Mouse (Mus musculus) heart, embryonic 16.5 days (tissue): ENCODE results near the gene Gm14226. TPM values are rescaled to one million over a fixed set of nuclear protein-coding genes. Genes with fewer than 3 reads are reported as not detected.
"Not testable (repeated sequence)": the region's sequence is repeated elsewhere in the genome, so short reads cannot be mapped to it uniquely, and the experiment has no call there.

Experiments
- ATAC-seq: fragments of 200-750 bp; cut with Nextera tagmentation; replicated peaks from 2 replicates; pipeline ENCODE4 v1.8.0; 2017; ENCODE audit warnings: moderate number of reproducible peaks; ENCODE audit not compliant: insufficient read depth, low FRiP score; ENCODE audit errors: extremely low read depth
- H3K27ac ChIP-seq: fragments of 300-500 bp; sonication (generic); 2 replicates; pipeline ENCODE4 v1.5.1; 2014; ENCODE audit warnings: mild to moderate bottlenecking, low read length, control low read depth, moderate library complexity
- H3K27me3 ChIP-seq: fragments of 300-500 bp; sonication (generic); 2 replicates; pipeline ENCODE4 v1.6.1; 2014; ENCODE audit warnings: low read length, mixed read lengths; ENCODE audit not compliant: control insufficient read depth, insufficient read depth
- H3K36me3 ChIP-seq: fragments of 300-500 bp; sonication (generic); 2 replicates; pipeline ENCODE4 v1.6.1; 2014; ENCODE audit not compliant: control insufficient read depth, insufficient read depth
- H3K4me1 ChIP-seq: fragments of 300-500 bp; sonication (generic); 2 replicates; pipeline ENCODE4 v1.6.1; 2014; ENCODE audit warnings: low read length, mixed read lengths; ENCODE audit not compliant: control insufficient read depth, insufficient read depth
- H3K4me2 ChIP-seq: fragments of 300-500 bp; sonication (generic); 2 replicates; pipeline ENCODE4 v1.6.1; 2014; ENCODE audit warnings: low read depth, mild to moderate bottlenecking, control low read depth, low read length
- H3K4me3 ChIP-seq: fragments of 300-500 bp; sonication (generic); 2 replicates; pipeline ENCODE4 v1.5.1; 2014; ENCODE audit warnings: mild to moderate bottlenecking, control low read depth, low read length
- H3K9ac ChIP-seq: fragments of 300-500 bp; sonication (generic); 2 replicates; pipeline ENCODE4 v1.6.1; 2014; ENCODE audit warnings: low read length, control low read depth
- H3K9me3 ChIP-seq: fragments of 300-500 bp; sonication (generic); replicated peaks from 2 replicates; pipeline ENCODE4 v1.6.1; 2016; ENCODE audit warnings: low read length; ENCODE audit not compliant: control insufficient read depth
- WGBS: fragments of 180-500 bp; shearing (Covaris S2); extraction: QIAGEN DNeasy Blood & Tissue Kit; methylation state at CpG from one replicate; pipeline ENCODE4 v1.1.7; 2014; 5-methylcytosine and 5-hydroxymethylcytosine counted together
- polyA plus RNA-seq: library from polyadenylated mRNA; unstranded; fragments of >200 nt; fragmentation: Nextera tagmentation; extraction: Ambion mirVana; gene quantifications from 2 replicates; pipeline ENCODE4 v1.2.1, GENCODE M21; 2015

Gene Gm14226
- polyA plus RNA-seq, result 0.24 and 0.36 TPM in 2 replicates

DNA sequence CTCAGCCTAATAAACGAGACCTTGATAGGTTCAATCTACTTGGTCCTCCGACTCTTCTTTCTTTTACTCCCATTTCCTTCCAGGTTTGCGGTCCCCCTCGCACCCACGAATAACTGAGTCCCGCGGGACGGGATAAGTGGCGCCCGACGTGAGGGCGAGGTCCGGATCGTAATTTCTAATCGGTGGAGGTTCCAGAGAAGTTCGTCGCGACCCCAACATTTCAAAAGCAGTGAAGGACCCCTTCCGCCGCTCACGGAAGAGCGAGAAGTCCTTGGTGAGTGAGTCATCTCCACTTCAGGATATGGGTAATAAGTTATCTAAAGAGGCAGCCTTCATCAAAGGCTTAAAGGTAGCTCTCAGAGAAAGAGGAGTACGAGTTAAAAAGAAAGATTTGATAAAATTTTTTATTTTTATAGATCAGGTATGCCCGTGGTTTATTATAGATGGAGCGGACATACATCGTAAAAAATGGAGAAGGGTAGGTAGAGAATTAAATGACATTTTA, at the start of gene Gm14226:
Gm14226 (plus strand) TSS at position 16 of the 505 bp plus-strand sequence.
- not testable (repeated sequence) for H3K4me1 ChIP-seq, H3K9me3 ChIP-seq, H3K36me3 ChIP-seq, ATAC-seq, H3K27me3 ChIP-seq
- H3K4me3 ChIP-seq, result peak within 1 kb of the TSS; percentile 58
- under 1% methylated on average over 23 of the region's 26 CpGs for WGBS
- H3K27ac ChIP-seq, result peak within 1 kb of the TSS; percentile 76
- peak within 1 kb of the TSS; percentile 70 for H3K9ac ChIP-seq
- H3K4me2 ChIP-seq, result peak within 1 kb of the TSS; percentile 93

DNA sequence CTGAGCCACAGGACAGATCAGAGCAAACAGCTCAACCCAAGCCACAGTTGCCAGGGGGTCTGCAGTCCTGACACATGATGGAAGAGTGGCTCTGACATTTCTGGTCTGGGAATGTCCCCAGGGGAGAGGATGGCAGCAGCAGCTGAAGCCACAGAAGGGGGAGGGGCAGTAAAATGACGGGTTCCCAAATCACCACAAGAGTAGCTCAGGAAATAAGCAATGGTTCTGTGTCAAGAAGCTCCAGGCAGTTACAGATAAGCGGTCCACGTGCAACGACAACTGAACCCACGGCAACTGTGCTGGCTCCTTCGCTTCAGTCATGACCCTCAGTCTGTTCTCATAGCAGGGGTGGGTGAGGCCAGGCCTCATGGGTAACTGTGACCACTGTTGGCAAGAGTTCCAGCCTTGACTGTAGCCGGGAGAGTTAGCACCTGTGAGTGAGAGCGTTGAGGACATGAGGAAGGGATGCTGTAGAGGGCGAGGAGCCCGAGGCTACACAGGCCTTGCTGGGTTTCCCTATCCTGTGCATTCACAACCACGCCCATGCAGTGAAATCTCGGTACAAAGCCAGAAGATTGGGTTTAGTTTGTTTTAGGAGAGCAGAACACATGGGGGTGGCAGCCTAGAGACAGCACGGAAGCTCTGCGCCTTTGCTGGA, 48.2 kb upstream of the Gm14226 start:
- H3K27ac ChIP-seq, H3K9ac ChIP-seq, H3K4me3 ChIP-seq, H3K4me2 ChIP-seq, H3K36me3 ChIP-seq, ATAC-seq, H3K9me3 ChIP-seq, H3K4me1 ChIP-seq, H3K27me3 ChIP-seq: not testable (repeated sequence)
- WGBS, result 56% methylated on average over 14 of the region's 14 CpGs

DNA sequence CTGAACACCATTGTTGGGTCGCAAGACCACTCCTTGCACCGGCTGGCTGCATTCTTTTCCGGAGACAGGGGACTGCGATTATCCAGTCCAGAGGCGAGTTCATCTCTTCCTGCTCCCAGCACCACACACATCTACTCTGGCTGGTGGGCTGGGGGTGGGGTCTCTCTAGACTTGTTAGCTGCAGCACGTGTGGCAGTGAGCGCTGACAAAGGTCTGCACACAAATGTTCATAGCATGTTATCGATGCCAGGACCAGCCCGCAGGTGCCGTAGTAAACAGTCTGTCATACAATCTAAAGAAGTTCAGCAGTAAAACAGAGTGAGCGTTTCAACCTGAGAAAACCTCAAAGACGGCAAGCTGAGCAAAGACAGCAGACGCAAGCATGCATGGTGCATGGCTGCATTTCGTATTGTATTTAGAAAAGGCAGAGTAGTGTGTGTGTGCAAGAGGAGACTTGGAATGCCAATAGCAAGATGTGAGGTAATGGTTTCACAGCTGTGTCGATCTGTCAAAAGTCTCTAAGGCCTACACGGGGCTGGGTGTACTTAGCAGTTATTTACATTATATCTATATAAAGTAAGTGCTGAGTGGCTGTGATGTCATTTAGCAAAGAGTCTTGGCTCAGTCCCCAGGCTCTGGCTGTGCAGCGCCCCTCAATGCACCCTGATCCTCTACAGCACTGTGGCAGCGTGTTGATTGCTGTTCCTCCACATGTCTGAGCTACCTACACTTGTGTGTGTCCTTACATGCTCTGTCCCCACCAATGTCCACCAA, 46.0 kb upstream of the Gm14226 start:
- Histone ChIP-seq H3K4me3 (no peak overlapping the region), H3K36me3 (no peaks in the 10 kb centered on the region), H3K27me3 (peaks cover 13% of the 10 kb centered on the region), H3K27ac (no peak overlapping the region), H3K4me1 (peaks cover 8% of the 10 kb centered on the region), H3K9me3 (no peaks in the 10 kb centered on the region), H3K4me2 (peak overlapping the region; percentile 50), H3K9ac (peak overlapping the region; percentile 38; the same call in 1 of the 2 replicates)
- WGBS, result 32% methylated on average over 18 of the region's 18 CpGs
- ATAC-seq, result peak; percentile 79

DNA sequence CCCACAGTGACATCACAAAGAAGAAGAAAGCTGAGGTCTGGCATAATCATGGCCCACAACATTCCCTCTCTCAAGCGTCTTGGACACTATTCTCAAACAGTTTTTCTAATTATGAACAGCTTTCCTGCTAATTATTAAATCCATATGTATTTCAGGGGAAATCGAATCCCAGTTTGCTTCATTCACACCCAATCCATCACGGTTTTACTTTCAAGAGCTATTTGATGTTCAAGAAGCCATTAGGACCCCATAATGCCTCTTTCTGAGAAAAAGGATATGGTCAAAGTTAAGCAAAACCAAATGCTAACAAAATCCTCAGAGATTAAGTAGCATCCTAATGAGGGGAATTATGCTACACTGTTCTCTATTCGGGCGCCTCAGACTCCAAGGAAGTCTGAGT, 45.1 kb upstream of the Gm14226 start:
- 81% methylated on average over 5 of the region's 5 CpGs for WGBS

DNA sequence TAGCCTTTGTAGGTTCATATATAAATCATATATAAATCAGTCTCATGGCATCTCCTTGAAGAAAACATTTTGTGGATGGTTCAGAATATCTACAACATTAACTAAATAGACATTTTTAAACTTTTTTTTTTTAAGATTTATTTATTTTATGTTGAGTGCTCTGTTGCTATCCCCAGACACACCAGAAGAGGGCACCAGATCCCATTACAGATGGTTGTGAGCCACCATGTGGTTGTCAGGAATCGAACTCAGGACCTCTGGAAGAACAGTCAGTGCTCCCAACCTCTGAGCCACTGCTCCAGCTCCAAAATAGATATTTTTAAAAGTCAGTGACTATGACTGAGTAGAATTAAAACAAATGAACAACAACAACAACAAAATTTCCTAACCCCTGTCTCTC, 31.5 kb upstream of the Gm14226 start:
- Histone ChIP-seq H3K27me3 (no peaks in the 10 kb centered on the region), H3K27ac (no peak overlapping the region), H3K9me3 (no peaks in the 10 kb centered on the region), H3K4me2 (no peak overlapping the region), H3K36me3 (no peaks in the 10 kb centered on the region), H3K4me1 (no peaks in the 10 kb centered on the region), H3K9ac (no peak overlapping the region), H3K4me3 (no peak overlapping the region)
- 78% methylated on average over 1 of the region's 1 CpGs for WGBS
- no peak for ATAC-seq

More for the DNA sequence above, 45.1 kb upstream of the Gm14226 start:
- H3K9me3 ChIP-seq, result no peaks in the 10 kb centered on the region
- no peak overlapping the region for H3K27ac ChIP-seq
- H3K4me1 ChIP-seq, result peaks cover 8% of the 10 kb centered on the region
- H3K9ac ChIP-seq, result no peak overlapping the region
- H3K36me3 ChIP-seq, result no peaks in the 10 kb centered on the region
- no peak for ATAC-seq
- peaks cover 13% of the 10 kb centered on the region for H3K27me3 ChIP-seq
- H3K4me2 ChIP-seq, result no peak overlapping the region
- H3K4me3 ChIP-seq, result no peak overlapping the region

DNA sequence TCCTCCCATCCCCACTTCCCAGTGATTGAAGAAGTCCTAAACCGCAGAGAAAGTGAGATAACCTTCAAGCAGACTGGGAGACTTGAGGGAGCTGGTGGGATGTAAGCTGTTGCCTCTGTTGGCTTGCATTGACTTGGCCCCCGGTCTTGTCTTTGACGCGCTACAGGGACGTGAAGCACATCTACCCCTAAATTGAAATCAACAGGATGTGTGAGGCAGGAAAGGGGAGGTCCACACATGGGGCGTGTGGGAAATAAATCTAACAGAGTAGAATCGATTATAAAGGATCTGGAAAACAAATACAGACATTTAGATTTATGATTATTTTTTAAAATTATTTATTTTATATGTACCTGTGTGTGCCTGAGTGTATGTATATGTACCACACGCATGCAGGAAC, 26.7 kb upstream of the Gm14226 start:
- Histone ChIP-seq H3K4me2 (no peak overlapping the region), H3K27me3 (no peaks in the 10 kb centered on the region), H3K27ac (no peak overlapping the region), H3K36me3 (no peaks in the 10 kb centered on the region), H3K4me1 (no peaks in the 10 kb centered on the region), H3K4me3 (no peak overlapping the region), H3K9me3 (no peaks in the 10 kb centered on the region), H3K9ac (no peak overlapping the region)
- 64% methylated on average over 8 of the region's 8 CpGs for WGBS
- no peak for ATAC-seq

DNA sequence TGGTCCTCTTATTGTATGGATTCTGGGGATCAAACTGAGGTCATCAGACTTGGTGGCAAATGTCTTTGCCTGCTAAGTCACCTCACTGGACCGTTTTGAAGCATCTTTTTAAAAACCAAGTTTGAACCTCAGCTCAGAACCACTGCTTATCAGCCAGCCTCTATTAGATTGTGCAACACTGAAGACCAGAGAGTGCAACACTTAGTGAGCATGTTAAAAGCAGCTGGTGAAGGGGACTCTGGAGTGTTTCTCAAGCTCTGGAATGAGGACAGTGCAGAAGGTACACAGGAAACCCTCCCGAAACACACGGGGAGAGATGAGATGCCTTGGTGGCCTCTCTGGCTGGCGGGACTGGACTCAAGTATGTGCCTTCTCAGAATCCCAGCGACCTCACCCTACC, 26.0 kb upstream of the Gm14226 start:
- H3K9me3 ChIP-seq, result no peaks in the 10 kb centered on the region
- no peaks in the 10 kb centered on the region for H3K27me3 ChIP-seq
- no peak for ATAC-seq
- WGBS, result 77% methylated on average over 5 of the region's 5 CpGs
- no peaks in the 10 kb centered on the region for H3K36me3 ChIP-seq
- H3K27ac ChIP-seq, result no peak overlapping the region
- H3K4me1 ChIP-seq, result no peaks in the 10 kb centered on the region
- H3K9ac ChIP-seq, result no peak overlapping the region
- no peak overlapping the region for H3K4me2 ChIP-seq
- no peak overlapping the region for H3K4me3 ChIP-seq

DNA sequence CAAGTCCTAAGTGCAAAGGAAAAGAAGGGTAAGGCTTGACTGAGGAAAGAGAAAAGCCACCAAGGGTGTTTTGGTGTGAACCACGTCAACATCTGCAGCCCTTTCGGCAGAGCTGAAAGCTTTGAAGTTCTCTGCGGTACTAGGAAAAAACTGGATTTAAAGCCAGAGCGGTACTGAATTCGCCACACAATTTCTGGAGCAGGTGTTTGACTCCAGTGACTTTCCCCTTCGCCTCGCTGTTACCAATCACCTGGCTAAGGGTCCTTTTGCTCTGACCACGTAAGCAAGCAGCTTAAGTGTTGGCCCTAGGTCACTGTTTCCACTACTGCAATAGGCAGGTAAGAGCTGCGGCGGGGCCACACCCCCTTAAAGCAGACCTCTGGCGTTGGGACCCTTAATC, 12.6 kb upstream of the Gm14226 start:
- 89% methylated on average over 11 of the region's 11 CpGs for WGBS
- Histone ChIP-seq H3K27me3 (no peaks in the 10 kb centered on the region), H3K4me2 (no peak overlapping the region), H3K36me3 (no peaks in the 10 kb centered on the region), H3K4me1 (no peaks in the 10 kb centered on the region), H3K9ac (no peak overlapping the region), H3K4me3 (no peak overlapping the region), H3K27ac (no peak overlapping the region), H3K9me3 (no peaks in the 10 kb centered on the region; the same call in 1 of the 2 replicates)
- ATAC-seq, result no peak

DNA sequence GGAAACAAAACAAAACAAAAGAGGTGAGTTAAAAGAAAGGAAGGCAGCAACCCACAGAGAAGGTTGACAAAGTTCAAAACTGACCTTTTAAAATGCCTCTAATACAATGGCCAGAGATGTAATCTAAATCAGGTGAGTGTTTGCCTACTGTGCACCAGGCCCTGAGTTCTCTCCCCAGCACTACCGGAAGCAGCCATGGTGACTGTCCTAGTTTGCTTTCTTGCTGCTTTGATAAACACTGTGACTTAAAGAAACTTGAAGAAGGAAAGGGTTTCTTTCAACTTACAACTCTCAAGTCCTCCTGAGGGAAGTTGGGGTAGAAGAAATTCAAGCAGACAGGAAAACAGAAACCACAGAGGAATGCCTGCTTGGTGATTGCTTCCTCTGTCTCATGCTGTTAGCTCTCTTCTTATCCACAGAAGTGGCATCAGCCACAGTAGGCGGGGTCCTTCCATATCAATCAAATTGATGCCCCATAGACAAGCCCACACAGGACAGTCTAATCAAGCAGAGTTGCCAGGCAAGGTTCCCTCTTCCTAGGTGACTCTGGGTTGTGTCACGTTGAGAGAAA, 6.9 kb upstream of the Gm14226 start:
- Histone ChIP-seq H3K4me2 (no peak overlapping the region), H3K4me1 (no peaks in the 10 kb centered on the region), H3K9ac (no peak overlapping the region), H3K9me3 (no peaks in the 10 kb centered on the region; the same call in 1 of the 2 replicates), H3K36me3 (no peaks in the 10 kb centered on the region), H3K4me3 (no peak overlapping the region), H3K27ac (no peak overlapping the region), H3K27me3 (no peaks in the 10 kb centered on the region)
- no peak for ATAC-seq
- WGBS, result 36% methylated on average over 3 of the region's 3 CpGs
